Mouse (Mus musculus): ENCODE measurements around the gene Fam193a.

GRCm38 (mm10) chr5:34433786-34434185 lies 64.1 kb downstream of the Fam193a start:
- TF ChIP-seq CTCF (IDR thresholded peaks at IDR 0.05; ENCODE audit: control insufficient read depth, insufficient read depth, low read length) (no peak), POLR2A (IDR thresholded peaks at IDR 0.05; ENCODE audit: borderline replicate concordance, control insufficient read depth, low read depth, low read length) (no peak)

Data from bone marrow, adult 2 months (tissue).